Mouse (Mus musculus) left cerebral cortex, adult 9 months (tissue): Measurements from ENCODE around the gene Pdk2.

Experiments
- DNase-seq, 2 experiments: peaks; one replicate each; pipeline ENCODE4 v3.0.0; 2022; ENCODE audit warnings: low spot score in 2 of 2

Pdk2 gene

DNA sequence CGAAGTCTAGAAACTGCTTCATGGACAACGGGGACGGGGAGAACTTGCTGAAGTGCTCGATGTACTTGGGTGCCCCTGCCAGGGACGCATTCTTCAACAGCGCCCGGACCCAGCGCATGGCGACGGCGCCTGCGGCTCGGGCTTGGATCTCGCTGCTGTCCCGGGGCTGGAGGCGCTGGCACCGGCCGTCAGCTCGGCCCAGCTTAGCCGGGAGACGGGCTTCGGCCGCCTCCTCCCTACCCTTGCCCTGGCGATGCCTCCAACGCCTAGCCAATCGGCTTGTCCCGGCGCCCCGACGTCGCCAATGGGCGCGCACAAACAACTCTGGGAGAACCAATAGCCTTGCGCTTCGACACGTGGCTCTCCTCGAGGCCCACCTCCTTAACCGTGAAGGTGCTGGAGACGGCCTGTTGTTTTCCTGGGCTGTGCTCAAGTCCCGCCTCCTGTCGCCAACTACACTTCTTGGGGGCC, at the start of gene Pdk2:
Gene Pdk2, minus strand, starts transcription at position 216 of the 471 bp plus-strand sequence.
- peak; percentile 95 to 97 for DNase-seq

DNA sequence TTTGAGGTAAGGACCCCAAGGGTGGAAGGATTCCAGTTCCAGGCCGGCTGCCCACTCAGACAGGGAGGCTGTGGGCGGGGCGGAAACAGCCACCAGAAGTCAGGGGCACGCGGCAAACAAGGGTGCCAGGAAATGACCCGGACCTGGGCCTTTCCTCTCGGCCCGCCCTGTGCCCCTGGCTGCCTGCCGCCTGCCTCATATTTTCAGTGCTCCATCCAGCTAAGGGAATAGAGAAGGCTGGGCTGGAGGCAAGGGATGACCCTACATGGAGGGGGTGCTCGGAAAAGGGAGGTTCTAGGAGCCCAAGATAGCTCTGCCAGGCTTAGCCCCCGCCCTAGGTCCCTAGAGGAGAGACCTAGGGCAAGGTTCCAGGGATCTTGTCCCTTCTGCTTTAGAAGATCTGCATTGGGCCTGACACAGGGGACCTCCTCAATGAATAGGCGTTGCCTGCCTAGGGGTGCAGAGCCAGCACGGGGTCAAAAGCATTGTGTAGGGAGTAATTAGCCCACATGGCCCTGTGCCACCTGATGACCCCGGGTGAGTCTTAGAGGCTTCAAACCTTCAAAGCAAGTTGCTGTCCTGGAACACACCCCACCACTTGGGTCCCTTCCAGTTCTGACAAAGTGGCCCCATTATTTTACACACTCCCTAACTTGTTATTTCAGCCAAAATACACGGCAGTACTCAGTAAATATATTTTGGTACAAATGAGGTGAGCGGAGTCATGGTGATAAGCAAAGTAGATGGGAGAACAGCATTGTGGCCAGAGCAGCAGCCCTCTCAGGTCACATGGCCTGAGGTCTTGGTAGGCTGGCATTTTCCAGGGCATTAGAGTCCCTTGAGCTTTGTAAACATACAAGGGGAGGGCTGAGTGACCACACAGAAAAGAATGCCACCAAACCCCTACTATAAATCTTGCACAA, 48.0 kb upstream of the Pdk2 start:
- DNase-seq, result no peak

DNA sequence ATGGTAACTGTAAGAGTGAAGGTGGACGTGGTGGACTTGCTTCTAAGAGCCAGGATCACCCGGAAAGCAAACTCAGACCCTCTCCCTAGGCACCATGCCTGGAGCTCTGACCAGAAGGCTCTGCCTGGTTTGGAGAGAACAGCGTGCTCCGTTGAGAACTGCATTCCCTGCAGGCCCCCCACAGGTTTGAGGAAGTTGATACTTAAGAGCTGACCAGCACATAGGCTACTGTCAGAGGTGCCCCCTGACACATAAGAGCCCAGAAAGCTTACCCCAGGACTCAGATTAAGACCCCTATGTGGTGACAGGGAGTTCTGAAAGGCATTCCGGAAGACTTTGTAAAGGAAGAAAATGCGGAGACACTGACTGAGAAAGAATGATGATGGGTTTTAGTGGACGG, 47.1 kb upstream of the Pdk2 start:
- no peak for DNase-seq

DNA sequence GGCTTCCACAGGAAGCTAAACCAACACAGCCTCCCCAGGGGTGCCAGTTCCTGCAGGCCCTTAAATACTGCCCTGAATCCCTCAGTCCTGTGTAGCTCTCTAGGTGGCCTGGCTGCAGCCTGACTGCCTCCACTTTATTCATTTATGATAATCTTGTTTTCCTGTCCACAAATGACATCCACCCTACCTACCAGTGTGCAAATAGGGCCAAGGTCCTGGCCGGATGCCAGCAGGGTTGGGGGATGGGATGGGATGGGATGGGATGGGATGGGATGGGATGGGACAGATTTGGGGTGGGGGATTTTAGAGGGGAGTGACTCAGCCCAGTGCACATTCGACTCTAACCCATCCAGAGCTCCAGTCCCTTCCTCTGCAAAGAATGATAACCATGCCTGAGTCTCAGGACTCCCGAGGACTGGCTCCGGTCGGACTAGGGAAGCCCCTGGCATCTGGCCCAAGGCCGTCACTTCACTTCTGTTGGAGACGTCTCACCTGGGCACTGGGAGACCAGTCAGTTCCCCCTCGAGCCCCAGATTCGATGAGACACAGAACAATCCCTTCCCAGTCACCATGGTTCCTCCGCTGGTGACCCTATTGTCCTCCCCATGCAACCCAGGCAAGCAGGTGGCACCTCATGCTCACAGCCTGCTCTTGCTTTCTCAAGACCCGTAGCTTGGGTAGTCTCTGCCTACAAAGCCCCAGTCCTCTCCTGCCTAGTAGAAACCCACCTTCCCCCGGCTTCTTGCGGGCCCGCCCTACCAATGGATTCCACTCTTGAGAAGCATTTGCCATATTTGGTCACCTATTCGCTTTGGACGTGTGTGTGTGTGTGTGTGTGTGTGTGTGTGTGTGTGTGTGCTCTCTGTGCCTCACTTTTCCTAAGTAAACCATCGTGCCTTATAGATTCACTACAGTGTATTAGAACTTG, 46.4 kb upstream of the Pdk2 start:
- DNase-seq, result no peak

DNA sequence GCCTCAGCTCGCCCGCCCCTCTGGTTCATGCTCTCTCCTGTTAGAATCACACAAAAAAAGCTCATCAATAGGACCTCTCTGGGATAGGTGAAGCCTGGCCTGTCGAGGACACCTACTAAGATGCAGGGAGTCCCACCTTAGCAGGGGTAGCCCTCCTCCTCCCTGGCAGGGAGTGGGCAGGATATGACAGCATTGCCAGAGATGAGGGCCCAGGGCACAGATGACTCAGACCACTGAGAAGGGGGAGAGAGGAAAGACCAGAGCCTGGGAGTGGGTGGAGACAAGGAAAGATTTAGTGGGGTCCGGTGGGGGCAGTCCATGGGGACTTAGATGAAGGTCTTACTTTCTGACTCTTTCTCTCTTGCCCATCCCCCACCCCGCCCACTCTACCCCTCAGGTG, 45.1 kb upstream of the Pdk2 start:
- DNase-seq, result no peak

DNA sequence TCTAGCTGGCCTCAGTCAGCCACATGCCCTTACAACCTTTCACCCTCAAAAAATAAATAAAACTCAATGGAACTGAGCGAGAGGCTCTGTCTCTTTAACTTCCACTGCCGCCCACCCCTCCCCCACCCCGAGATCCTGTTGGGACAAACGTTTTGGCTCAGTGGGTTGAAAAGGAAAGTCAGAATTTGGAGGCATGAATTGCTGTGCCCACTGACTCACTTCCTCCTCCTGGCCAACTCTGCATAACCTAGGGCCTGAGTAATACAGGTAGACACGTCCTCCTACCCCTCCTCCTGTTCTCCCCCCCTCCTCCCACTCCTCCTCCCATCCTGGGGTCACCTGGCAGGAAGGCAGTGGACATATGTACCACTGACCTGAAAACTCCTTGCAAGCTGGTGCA, 44.6 kb upstream of the Pdk2 start:
- no peak for DNase-seq

DNA sequence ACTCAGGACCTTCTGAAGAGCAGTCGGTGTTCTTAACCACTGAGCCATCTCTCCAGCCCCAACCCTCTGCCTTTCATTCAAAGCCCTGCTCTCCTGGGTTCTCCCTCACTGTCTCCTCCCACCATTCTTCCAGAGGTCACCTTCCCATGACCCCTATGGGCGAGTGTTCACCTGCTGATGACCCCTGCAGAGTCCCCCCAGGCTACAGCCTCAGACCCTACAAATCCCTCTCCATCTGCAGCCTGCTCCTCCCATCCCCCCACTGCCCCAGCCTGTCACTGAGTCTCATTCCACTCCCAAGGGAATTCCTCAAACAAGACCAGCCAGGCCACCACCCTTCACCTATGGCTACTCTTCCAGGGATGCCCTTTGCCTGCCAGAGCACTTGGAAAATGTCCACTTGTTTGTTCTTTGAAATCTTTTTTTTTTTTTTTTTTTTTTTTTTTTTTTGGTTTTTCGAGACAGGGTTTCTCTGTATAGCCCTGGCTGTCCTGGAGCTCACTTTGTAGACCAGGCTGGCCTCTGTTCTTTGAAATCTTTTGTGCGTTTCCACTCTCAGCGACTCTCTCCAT, 43.7 kb upstream of the Pdk2 start:
- DNase-seq, result no peak

DNA sequence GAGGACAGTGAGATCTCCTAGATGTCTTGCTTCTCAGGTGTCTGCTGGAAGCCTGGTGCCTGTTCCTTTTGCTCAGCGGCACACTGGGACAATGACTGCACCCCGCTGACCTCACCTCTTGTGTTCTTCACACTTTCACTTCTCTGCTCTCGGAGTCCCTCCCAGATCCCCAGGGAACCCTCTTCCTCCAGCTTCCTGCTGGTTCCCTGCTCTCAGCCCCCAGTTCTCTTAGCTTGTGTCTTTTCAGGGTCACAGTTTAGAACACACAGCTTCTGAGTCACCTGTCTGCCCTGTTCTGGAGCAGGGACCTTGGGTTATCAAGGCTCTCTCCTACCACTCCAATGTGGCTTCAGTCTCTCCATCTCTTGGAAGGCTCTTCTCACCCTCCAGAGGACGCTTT, 43.0 kb upstream of the Pdk2 start:
- DNase-seq, result no peak

DNA sequence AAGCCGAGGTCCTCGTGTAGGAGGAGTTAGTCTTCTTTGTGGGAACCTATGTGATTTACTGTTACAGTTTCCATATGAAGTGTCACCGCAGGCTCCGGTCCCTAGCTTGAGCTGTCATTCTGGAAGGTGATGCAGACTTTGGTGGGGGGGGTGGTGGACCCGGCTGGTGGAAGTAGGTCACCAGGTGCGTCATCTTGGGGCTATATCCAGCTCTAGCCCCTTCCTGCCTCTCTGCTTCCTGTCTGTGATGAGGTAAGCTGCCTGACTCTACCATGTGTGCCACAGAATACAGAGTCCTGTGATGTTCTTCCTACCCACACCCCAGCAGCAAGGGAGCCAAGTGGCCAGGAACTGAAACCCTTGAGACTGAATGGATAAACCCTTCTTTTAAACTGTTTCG, 41.7 kb upstream of the Pdk2 start:
- no peak for DNase-seq

DNA sequence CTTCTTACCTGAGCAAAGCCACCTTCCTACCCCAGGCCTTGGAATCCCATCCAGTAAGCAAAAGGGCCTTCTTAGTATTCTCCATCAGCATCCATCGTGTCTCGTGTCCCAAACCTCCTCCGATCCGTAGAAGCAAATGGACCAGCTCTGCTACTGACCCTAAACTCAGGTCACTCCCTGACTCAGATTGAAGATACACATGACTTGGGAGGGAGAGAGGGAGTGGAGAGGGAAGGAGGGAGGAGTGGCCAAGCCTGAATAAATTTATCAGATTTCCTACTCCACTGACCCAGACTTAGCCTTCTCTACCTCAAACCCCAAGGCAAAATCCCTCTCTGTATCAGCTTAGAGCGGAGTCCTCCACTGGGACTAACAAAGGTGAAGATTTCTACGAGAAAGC, 39.6 kb upstream of the Pdk2 start:
- DNase-seq, result no peak

DNA sequence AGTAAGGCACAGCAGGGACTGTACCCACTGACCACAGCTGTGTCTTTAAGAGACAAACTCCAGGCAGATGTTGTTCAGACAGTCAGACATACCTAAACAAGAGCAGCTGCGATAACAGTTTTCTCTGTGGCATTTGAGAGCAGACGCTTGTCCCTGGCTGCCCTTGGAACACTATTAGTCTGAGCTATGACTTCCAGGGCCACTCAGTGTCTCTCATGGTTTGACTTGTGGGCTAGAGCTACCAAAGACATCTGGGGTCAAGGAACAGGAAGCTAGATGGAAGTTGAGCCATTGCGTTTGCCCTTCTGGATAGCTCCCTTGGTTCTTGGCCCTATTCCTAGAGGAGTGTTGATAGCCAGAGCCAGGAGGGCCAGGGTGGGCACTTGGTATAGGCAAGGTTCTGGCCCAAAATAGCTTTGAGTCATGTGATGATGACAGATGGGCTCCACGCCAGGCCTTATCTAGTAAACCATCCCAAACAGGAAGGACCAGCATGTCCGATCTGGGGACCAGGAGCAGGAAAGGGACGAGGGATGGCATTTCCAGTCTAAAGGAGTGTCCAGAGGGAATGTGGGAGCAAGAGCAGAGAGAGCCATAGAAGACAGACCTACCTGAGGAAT, 38.2 kb upstream of the Pdk2 start:
- no peak for DNase-seq

DNA sequence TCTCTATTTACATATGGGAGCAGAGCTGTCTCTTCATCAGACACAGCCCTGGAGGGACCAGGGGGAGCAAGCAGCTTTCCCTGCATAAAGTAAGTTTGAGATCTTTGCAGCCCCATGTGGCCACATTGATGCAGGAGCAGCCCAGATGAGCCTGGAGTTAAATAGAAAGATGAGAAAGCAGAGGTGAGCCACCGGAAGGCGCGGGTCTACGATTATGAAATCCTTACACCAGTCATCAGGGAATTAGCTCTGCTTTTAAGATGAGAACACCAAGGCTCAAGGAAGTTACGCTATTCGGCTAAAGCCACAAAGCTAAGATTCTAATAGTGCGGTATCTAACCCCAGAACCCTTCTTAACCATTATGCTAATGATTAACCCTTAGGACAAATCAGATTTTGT, 36.8 kb upstream of the Pdk2 start:
- DNase-seq, result no peak

DNA sequence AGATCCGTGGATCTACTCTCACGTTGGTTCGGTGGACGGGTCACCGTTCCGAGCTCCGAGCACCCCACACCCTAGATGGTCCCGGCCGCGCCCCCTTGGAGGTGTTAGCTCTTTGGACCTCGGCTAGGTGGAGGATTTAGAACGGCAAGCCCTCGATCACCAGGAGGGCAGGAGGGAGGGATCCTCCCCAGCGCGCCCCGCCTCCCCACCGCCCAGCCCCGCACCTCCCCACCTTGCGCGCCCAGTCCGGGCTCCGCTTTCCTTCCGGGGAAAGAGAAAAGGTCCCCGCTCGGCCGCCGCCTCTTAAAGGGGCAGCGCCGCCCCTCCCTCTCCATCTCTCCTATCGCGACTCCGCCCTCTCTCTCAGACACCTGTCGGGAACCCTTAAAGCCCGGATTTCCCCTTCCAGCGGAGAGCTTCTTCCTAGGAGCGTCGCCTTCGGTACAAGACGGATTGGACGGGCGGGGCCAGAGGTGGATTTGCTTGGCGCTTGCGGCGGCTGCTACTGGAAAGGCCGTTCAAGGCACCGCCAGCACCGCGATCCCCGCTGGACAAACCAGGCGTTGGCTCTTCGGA, 35.5 kb upstream of the Pdk2 start, which contains the start of gene Itga3:
Gene Itga3, minus strand, starts transcription at position 266 of the 576 bp plus-strand sequence.
- peak in 1 of 2 experiments; percentile 59 for DNase-seq

DNA sequence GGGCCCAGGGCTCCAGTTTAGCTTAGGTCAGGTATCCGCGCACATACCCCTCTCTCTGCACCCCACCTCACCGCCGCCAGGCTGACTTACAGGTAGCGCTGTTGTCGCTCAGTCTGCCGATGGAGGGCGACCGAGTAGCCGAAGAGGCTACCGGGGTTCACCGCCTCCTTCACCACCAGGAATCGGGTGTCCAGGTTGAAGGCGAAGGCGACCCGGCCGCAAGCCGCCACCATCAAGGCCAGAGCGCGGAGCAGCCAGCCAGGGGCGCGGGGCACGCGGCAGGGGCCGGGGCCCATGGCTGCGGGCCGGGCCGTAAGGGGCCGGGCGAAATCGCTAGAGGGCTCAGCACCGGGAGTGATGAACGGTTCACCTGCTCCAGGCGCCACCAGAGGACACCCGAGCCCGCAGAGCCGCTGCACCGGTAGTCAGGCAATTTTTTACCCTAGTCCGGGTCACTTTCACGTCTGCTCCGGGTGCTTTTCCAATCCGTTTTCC, 34.9 kb upstream of the Pdk2 start:
- peak in 1 of 2 experiments; percentile 50 for DNase-seq

DNA sequence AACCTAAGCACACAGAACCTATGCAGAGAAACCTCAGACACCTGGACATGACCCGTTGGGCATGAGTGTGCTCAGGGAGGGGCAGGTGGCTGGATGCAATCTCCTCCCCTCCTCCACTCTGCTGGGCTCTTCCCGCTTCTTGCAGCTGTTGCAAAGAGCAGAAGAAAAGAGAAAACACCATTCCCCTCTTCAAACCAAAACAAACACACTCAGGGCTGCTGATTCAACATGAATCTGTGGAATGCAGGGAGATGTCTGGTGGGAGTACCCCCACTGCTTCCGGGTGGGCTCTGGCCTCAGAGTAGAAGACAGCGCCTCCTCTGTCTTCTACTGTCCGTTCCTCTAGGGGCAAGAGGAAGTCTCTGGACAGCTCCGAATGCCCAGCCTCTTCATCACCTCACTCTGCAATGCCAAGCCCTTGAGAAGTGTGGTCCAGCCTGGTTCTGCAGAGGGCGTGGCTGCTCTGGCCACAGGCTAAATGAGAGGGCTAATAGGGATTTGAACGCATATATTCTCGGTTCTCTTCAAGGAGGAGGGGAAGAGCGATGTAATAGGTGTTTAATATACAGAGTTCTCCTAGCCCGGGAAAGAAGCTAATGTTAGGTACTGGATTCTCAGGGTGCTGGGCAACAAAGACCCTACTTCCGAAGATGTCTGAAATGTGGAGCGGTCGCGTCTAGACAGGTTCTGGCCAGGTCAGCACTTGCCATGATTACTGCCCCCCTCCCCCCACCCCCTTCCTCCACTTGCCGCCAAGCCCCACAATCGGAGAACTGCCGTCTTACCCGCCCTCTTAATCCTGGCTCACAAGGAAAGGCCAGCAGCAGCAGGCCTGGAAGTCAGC, 34.3 kb upstream of the Pdk2 start:
- no peak for DNase-seq

DNA sequence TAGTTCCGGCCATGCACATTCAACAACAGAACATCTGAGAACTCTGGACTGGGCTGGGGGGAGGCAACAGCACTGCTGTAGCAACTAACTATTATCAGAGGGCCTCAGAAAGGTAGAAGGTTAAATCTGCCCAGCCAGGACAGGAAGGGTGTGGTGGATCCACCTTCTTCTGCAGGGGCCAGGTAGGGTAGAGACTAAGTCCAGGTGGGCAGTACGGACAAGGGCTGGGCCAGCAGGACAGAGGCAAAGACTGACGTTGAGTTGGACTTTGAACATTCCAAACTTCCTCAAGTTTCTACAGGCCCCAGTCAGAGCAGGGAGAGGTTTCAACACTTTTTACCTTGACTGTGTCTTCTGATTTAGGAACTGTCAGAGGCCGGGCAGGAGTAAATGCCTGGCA, 33.5 kb upstream of the Pdk2 start:
- DNase-seq, result no peak

DNA sequence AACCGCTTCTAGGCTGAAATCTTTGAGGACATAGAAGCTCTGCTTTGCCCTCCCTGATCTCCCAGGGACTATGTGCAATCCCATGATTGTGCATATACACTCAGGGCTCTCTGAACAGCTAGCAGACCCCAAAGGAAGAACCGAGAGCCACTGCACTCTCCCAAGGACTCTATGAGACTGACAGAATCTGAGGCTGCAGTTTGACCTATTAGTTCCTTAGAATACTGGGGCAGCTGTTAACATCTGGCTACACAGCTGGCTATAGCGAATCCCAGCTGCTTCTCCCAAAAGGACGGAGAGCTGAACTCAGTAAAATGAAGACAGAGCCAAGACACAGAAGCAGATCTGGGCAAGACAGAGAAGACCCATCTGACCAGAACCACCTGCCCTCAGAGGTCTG, 32.7 kb upstream of the Pdk2 start:
- DNase-seq, result no peak

DNA sequence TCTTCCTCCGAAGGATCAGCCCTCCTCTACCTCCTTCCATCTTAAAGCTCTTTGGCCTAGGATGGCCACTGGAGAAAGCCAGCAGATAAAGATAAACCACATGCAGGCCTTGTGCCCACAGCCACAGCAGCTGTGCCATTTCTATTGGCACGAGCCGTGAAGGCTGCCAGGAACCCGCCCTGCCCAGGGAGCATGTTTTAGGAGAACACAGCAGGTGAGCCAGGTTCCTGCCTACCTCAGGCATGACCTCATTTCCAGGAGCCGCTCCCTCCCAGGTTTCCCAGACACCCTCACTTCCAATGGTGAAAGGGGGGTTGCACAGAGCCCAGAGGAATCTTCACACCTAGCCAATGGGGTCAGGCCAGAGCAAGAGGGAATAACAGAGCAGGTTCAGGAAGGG, 31.6 kb upstream of the Pdk2 start:
- DNase-seq, result no peak

DNA sequence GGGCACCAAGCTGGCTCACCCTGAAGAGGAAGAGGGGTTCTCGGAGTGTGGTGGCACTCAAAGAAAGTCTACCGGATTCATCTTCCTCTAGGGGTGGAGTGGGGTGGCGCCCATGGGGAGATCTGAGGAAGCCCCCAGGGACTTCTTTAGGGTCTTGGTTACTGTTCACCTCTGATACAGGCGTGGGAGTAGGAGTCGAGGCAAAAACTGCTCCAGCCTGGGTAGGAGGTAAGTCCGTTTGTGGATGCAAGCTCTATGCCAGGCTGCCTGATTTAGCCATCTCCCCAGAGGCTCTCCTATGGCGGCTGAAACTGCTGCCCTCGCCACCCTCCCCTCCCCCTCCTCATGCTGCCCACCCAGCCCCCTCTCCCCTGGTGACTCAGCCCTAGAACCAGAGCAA, 31.0 kb upstream of the Pdk2 start:
- no peak for DNase-seq

DNA sequence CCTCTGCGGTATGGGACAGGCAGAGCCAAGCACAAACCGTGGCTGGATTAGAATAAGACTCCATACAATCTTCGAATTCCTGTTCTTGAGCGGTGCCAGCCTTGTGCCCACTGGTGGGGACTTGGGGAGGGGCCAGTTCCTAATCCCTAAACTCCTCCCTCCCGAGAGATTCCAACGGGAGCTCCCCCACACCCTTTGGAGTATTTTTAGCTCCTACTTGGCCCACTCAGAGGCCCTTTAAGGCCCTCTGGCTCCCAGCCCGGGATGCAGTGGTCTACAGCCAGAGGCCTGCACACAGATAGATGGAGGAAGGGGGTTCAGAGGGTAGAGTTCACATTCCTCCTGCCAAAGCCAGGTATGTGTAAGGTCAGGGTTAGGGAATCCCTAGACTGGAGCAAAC, 30.1 kb upstream of the Pdk2 start:
- no peak for DNase-seq
